Mouse (Mus musculus) cerebellum, adult 11-12 months (tissue): ENCODE results near the gene Gdap2.

ENCODE experiments used
- DNase-seq: peaks from one replicate; pipeline ENCODE4 v3.0.0; 2022

The Gdap2 gene

DNA sequence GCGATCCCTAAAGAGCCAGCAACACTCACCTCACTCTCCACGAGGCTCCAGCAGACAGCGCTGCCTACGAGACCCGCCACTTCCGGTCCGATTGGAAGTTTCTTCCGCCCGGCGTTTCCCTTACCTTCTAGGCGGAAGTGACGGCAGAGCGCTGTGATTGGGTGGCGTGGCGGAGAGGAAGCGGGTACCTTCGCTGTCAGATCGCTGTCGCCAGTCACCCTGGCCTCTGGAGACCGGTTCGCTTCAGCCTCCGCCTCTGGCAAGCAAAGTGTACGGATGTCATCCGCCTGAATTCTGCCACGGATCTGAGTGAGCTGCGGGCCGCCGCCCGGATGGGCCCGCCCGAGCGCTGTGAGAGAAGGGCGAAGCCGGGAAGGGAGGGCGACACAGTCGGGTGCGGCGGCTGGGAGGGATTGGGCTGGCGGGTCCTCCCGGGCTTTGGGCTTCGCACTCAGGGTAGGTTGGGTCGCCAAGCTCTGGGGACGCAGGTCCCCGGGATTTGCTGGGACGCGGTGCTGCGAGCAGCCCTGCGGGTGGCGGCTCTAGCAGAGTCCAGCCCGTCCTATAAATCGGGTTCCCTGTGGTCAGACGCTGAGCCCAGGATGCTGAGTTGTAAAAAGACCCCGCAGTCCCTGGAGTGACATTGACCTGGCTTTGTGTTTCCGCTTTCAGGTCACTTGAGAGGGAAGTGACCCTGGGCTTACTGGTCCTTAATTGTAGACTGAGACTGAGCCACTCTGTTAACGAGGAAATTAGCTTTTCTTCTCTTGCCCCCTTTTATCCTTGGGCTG is at the start of gene Gdap2, which contains the start of gene Wdr3:
TSS of gene Gdap2 (plus strand) at position 67 of the 791 bp plus-strand sequence.
TSS of gene Wdr3 (minus strand) at position 93 of the 791 bp plus-strand sequence.
- peak; percentile 93 for DNase-seq

- peak; percentile 47 for DNase-seq
Measured at GRCm38 (mm10) chr3:100118681-100119080, 43.5 kb upstream of the Gdap2 start.

DNA sequence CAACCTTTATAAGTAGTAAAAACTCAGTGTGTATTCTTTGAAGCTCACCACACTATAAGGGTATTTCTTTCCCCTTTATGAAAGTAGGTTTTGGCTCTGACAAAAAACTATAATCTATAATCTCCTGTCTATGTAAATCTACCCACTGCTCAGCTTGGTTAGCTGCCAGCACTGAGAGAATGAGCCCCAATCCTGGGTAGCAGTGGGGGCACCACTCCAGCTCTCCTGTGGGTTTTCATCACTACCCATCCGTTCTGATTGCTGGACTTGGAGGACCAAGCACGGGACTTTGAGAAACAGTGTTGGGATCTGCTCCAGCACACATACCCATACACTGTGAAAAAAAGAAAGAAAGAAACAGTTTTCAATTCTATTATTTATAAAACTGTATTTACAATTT is 40.2 kb upstream of the Gdap2 start:
- DNase-seq, result peak; percentile 63

GRCm38 (mm10) chr3:100122445-100122844 is 39.7 kb upstream of the Gdap2 start:
- DNase-seq, result no peak

DNA sequence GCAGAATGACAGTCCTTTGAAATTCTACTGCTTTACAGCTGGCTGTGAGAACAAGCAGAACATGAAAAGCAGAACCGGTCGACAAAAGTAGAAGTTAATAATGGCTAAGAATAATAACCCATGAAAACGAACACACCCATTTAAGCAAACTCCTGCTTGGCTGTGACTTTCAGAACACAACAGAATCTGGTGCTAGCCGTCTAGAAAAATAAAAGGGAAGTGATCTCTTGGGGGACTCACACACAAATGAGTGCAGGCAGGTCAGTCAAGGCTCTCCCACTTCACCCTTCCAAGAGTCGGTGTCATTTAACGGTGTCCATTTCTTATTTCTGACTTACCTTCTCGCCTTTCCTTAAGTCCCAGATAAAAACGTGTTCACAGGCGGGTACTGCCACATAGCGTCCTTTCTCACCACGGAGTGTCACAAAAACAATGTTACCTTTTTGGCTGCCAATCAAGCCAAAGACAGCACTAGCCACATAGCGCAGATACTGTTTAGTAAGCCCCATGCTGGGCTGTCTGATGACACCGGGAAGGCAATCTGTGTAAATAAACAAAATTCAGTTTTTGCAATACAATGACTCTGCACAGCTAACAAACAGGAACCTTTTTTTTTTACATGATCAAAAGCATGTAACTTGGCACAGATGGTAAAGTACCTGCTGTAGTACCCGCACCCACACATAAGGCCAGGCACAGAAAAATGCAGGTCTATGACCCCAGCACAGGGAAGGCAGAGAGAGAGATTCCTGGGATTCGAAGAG is 1.3 kb upstream of the Gdap2 start:
- DNase-seq, result no peak

DNA sequence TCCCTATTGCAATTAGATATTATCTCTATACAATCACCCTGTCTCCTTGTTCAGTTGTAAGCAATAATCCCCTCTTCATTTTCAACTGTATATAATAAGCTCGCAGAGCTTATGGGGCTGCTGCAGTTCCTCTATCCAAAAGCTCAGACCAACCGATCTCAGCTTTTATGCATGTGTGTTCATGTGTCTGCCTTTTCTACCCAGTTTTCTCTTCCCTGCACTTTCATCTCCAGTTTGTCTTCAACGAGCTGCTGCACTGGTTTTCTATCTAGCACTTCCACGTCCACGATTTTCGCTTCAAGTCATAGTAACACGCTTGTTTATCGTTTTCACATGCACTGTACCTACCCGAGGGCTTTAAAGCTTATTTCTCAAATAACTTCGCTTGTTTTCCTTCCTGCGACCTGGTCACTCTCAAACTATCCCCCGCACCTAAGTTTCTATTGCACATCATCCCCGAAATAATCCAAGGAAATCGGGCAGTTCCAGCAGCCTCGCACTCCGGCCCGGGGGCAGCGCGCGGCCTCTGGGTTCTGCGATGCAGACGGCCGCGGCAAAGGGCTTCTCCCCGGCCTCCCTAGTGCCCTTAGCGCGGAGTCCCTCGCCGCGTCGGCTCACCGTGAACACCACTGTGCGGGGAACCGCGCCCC is 391 bp upstream of the Gdap2 start:
- DNase-seq, result no peak

DNA sequence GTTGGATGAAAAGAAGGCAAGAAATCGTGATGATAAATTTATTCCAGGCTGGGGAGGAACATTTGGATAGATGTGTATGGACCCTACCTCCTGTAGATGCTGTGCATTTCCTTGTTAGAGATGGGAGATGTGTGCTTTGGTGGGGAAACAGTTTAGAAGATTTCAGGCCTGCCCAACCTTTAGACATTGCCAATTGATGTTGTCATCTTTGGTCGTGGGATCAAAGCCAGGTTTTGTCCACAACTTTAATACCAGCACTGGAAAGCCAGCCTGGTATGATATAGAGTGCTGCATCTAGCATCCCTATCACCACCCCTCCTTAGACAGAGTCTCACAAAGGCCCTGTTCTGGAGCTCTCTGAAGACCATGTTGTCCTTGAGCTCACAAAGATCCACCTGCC is 1.4 kb downstream of the Gdap2 start:
- no peak for DNase-seq

DNA sequence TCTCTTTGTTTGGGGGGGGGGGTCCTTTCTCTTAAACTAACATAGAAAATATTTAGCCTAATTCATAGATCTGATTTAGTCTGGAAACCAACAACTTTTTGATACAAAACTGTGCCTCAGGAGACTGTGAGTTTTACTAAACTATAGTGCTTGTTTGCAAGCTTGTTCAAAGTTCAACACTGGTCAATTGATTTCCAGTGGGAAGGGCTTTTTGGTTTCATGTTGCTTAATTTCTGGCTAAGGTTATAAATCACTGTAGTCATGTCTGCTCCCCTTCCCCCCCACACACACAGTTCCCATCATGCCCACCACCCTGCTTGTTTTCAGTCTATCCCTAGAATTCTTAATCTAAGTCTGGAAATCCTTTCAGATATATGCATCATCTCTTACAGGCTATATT is 2.8 kb downstream of the Gdap2 start:
- DNase-seq, result no peak

DNA sequence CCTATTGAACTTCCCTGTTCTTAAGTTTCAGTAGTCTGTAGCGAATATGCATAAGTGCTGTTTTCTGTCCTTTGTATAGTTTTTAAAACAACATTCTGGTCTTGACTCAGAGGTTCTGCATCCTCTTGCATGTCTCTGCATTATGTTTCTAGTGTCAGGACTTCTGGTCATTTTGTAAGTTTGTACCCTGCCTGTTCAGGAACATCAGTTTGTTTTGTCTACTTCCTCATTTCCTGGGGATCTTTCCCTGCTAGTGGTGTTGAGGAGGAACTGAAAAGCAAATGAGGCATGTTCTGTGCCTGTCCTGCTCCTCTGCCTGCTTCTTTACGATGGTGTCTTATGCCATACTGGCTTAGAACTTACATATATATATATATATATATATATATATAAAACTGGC is 13.8 kb downstream of the Gdap2 start:
- DNase-seq, result no peak

GRCm38 (mm10) chr3:100180471-100180870 is 18.3 kb downstream of the Gdap2 start:
- DNase-seq, result no peak

GRCm38 (mm10) chr3:100189444-100189843 is 27.3 kb downstream of the Gdap2 start:
- DNase-seq, result peak; percentile 11

GRCm38 (mm10) chr3:100189861-100190260 is 27.7 kb downstream of the Gdap2 start:
- DNase-seq, result no peak

GRCm38 (mm10) chr3:100194210-100194609 is 32.0 kb downstream of the Gdap2 start:
- no peak for DNase-seq

- DNase-seq, result no peak
Measured at GRCm38 (mm10) chr3:100201554-100201953, 39.4 kb downstream of the Gdap2 start.

DNA sequence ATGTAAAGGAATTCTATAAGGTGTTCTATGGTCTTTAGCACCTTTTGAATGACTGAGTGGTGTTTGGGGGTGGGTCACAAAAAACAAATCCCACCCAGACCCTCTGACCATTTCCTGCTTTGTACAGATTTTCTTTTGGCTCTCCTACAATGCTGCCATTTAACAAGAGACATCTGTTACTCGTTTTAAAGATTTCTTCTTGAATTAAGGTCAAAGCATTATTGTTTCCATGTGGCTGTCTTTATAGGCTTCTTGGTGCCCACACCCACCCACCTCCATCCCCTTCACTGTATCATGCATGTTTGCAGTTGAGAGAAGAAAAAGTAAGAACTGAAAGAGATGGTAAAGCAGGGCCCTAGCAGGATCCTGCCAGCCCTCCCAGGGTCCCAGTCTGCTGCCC is 44.8 kb downstream of the Gdap2 start:
- no peak for DNase-seq

- no peak for DNase-seq
Measured at GRCm38 (mm10) chr3:100215469-100215868, 53.3 kb downstream of the Gdap2 start.

DNA sequence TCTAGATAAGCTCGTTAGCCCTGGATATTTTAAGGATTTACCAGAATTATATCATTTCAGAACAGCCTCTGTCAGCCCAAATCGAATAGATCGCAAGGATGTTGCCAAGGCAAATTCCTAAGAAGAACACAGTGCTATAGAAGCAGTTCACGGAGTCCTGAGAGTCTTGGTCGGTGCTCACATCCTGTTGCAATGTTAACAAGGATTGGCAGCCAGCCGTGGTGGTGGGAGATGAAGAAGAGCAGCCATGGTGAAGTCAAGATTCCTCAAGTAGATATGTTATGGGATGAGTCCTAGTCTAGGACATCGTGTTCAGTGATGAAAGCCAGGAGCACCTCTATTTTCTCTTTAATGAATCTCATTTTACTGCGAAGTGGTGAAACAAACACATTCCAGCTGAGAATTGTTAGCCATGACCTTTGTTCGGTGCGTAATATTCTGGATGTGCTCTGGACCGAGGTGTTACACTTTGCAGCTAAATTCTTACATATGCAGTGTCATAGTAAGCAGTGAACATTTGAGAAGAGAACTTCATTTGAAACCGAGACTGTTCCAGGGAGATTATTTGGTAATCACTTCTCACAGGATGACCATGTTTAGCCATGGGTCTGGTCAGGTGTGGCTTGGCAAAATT is 63.3 kb downstream of the Gdap2 start:
- no peak for DNase-seq

DNA sequence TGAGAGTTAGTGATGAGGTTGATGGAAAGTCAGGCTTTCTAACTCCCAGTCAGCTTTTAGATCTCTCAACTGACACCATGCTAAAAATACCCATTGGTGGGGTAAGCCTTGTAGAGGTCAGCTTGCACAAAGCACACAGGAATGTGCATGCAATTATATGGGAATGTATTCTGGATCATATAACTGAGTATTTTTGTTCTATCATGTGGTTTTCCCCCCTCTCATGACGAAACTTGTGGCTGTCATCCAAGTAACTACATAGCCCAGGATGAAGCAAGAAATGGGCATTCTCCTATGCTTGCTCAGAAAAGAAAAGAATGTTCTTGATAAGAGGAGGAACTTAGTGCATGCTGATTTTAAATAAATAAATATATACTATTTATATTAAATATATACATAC is 65.3 kb downstream of the Gdap2 start:
- no peak for DNase-seq

GRCm38 (mm10) chr3:100228981-100229380 is 66.8 kb downstream of the Gdap2 start:
- DNase-seq, result no peak

- DNase-seq, result no peak
Measured at GRCm38 (mm10) chr3:100236725-100237436, 74.7 kb downstream of the Gdap2 start.

DNA sequence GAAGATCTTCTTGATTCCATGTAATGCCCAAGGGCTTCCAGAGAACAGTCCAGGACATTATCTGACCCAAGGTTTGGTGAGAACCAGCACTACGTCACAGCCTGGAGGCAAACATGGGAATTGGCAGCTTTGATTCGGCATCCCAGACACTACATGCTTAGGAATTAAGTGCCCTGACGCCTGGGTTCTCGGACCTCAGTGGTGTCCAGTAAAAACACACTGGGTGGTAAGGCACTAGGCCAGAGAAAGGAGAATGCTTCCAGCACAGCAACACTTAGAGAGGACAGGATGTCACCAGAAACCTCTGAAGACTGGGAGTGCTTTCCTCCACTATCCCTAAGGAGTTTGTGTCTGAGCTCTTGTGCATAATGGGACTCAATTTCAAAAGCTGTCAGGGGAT is 80.0 kb downstream of the Gdap2 start:
- no peak for DNase-seq

DNA sequence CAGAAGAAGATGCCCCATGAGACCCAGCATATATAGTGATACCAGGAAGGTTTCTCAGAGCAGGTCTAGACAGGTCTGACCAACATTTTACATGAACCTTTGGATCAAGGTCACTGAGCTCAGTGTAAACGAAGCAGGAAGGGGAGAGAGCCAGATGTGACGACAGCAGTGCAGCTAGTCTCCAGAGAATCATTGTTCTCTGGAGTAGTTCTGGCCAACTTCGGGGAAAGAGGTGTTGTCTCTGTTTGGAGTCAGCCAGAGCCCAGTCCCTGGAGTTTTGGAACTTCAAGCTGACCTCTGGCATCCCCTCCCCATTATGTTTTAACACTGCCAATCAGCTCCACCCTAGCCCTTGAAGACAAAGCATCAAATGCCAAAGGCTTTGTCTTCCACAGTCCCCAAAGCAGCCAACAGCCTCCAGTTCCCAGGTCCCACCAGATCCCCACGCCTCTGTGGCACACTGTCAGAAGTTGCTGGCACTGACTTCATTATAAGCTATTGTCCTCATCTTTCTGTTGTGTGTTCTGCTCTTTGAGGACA is 84.2 kb downstream of the Gdap2 start:
- no peak for DNase-seq
